Mouse (Mus musculus) embryonic facial prominence, embryonic 13.5 days (tissue): ENCODE data around the gene Catsper1. TPM values are rescaled to one million over a fixed set of nuclear protein-coding genes. Genes with fewer than 3 reads are reported as not detected.

Source experiments
- ATAC-seq: fragments of 200-750 bp; cut with Nextera tagmentation; 2 replicates; pipeline ENCODE4 v1.8.0; 2017; ENCODE audit warnings: low read depth; ENCODE audit not compliant: insufficient number of reproducible peaks, insufficient read depth, low FRiP score, low TSS enrichment
- H3K27ac ChIP-seq: fragments of 300-500 bp; sonication (generic); 2 replicates; pipeline ENCODE4 v1.5.1; 2015; ENCODE audit warnings: moderate library complexity, mild to moderate bottlenecking, inconsistent platforms
- H3K27me3 ChIP-seq: fragments of 300-500 bp; sonication (generic); 2 replicates; pipeline ENCODE4 v1.6.1; 2015; ENCODE audit warnings: mild to moderate bottlenecking, inconsistent platforms
- H3K36me3 ChIP-seq: fragments of 300-500 bp; sonication (generic); 2 replicates; pipeline ENCODE4 v1.6.1; 2015; ENCODE audit warnings: mild to moderate bottlenecking, inconsistent platforms
- H3K4me1 ChIP-seq: fragments of 300-500 bp; sonication (generic); 2 replicates; pipeline ENCODE4 v1.6.1; 2015; ENCODE audit warnings: inconsistent platforms
- H3K4me2 ChIP-seq: fragments of 300-500 bp; sonication (generic); 2 replicates; pipeline ENCODE4 v1.6.1; 2015; ENCODE audit warnings: moderate library complexity, mild to moderate bottlenecking, inconsistent platforms
- H3K4me3 ChIP-seq: fragments of 300-500 bp; sonication (generic); 2 replicates; pipeline ENCODE4 v1.5.1; 2015; ENCODE audit warnings: mild to moderate bottlenecking, inconsistent platforms
- H3K9ac ChIP-seq: fragments of 300-500 bp; sonication (generic); 2 replicates; pipeline ENCODE4 v1.6.1; 2015; ENCODE audit warnings: mild to moderate bottlenecking, inconsistent platforms
- H3K9me3 ChIP-seq: fragments of 300-500 bp; sonication (generic); 2 replicates; pipeline ENCODE4 v1.6.1; 2016; ENCODE audit warnings: inconsistent platforms
- WGBS: fragments of 180-500 bp; shearing (Covaris S2); methylation state at CpG from one replicate; pipeline ENCODE4 v1.1.7; 2015; ENCODE audit warnings: mixed read lengths; 5-methylcytosine and 5-hydroxymethylcytosine counted together
- polyA plus RNA-seq: library from polyadenylated mRNA; unstranded; fragments of >200 nt; fragmentation: Nextera tagmentation; extraction: Ambion mirVana; gene quantifications from 2 replicates; pipeline ENCODE4 v1.2.1, GENCODE M21; 2015

The Catsper1 gene
- not detected in 2 replicates for polyA plus RNA-seq

DNA sequence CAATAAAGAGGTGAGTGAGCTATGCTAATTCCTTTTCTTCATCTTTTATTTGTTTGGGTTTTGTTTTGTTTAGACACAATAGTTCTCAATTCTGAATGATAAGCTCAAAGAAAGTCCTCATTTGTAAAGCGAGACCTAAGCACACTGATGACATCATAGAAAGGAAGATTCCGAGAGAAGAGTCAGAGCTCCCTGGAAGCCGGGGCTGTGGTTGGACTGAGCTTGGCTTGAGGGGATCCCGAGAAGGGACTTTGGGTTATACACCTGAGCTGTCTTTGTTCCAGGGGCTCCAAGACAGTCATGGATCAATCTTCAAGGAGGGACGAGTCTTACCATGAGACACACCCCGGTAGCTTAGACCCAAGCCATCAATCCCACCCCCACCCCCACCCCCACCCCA, at the start of gene Catsper1:
Catsper1 (plus strand) TSS at position 301 of the 400 bp plus-strand sequence.
- WGBS: 96% methylated on average over 6 of the region's 6 CpGs
- no peaks in the 10 kb centered on the region for H3K4me1 ChIP-seq
- no peaks in the 10 kb centered on the region for H3K9me3 ChIP-seq
- no peak within 1 kb of the TSS for H3K27ac ChIP-seq
- H3K9ac ChIP-seq: no peak within 1 kb of the TSS
- ATAC-seq: no peak
- no peaks in the 10 kb centered on the region for H3K36me3 ChIP-seq
- no peak within 1 kb of the TSS for H3K4me2 ChIP-seq
- no peaks in the 10 kb centered on the region for H3K27me3 ChIP-seq
- no peak within 1 kb of the TSS for H3K4me3 ChIP-seq

DNA sequence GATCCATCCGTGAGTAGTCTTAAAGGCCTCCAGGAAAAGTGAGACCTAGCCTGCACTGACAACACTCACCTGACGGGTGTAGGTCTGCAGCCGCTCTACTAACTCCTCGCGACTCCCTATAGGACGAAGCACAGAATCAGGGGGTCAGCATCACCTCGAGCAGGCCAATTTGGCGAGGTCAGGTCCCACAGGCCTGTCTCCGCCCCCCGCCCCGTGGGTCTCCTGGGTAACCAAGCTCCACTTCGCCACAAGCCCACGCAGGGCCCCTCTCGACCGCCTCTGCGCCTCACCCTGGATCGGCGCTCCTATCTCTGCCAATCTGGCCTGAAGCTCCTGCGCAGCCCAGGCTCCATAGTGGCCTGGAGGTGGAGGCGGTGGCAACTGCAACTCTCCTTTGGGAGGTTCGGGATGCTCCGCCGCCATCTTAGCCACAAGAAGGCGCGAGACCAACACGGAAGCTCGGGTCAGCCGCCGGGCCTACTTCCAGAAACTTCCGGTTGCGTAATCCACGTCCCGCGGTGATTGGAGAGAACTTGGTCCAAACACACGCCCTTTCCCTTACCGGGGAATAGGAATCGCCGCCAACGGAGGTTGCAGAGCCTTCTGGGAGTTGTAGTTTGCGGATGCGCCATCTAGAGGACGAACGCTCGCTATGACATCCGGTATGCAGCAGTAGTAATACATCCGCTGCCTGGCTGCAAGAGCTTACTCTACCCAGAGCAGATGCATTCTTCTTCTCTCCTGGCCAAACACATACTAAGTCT, 40.4 kb upstream of the Catsper1 start, which contains the start of gene Sf3b2:
Sf3b2 (minus strand) TSS at position 484 of the 764 bp plus-strand sequence.
- Histone ChIP-seq H3K4me2 (peak within 1 kb of the TSS; percentile 94), H3K9ac (peak within 1 kb of the TSS; percentile 94), H3K9me3 (no peaks in the 10 kb centered on the region), H3K36me3 (peaks cover 33% of the 10 kb centered on the region), H3K27ac (peak within 1 kb of the TSS; percentile 89), H3K4me3 (peak within 1 kb of the TSS; percentile 78), H3K27me3 (no peaks in the 10 kb centered on the region), H3K4me1 (peaks cover 44% of the 10 kb centered on the region)
- peak; percentile 94 for ATAC-seq
- WGBS: under 1% methylated on average over 46 of the region's 46 CpGs

DNA sequence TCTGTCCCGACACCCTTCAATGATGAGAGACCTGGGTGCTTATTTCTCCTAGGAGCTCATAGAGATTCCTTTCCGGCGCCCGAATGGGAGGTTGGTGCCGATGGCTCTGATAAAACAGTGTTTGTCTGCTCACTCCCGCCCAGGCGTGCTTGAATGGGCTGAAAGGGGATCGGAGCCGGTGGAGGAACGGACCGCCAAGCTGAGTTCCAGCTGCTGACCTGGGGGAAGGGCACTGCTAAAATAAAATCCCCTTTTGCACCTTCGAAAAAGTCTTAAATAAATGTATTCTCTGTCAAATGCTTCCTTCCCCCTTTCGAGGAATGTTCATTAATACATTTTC, 39.8 kb upstream of the Catsper1 start:
- WGBS: 6% methylated on average over 13 of the region's 13 CpGs
- Histone ChIP-seq H3K4me2 (peak overlapping the region; percentile 94), H3K4me1 (peaks cover 44% of the 10 kb centered on the region), H3K27me3 (no peaks in the 10 kb centered on the region), H3K36me3 (peaks cover 27% of the 10 kb centered on the region), H3K27ac (peak overlapping the region; percentile 89), H3K4me3 (peak overlapping the region; percentile 78), H3K9ac (peak overlapping the region; percentile 94), H3K9me3 (no peaks in the 10 kb centered on the region)
- no peak for ATAC-seq

DNA sequence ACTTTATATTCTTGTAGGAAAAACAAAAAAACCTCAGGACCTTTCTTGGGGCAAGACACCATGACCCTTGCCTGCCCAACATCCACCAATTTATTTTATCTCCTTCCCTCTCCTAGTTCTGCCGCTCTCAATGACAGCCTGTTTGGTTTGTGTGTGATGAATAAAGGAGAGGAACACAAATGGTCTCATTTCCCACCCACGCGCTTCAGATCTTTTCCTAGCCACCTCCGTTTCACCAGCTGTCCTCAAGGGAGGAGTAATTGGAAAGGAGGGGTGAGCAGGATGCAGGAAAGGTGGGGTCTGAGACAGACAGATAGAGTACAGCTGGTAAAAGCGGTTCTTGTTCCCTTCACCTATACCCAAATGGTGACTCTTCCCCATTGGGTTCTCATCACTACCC, 38.9 kb upstream of the Catsper1 start:
- ATAC-seq: no peak
- peaks cover 18% of the 10 kb centered on the region for H3K36me3 ChIP-seq
- H3K9ac ChIP-seq: no peak overlapping the region
- H3K9me3 ChIP-seq: no peaks in the 10 kb centered on the region
- H3K27me3 ChIP-seq: no peaks in the 10 kb centered on the region
- no peak overlapping the region for H3K4me2 ChIP-seq
- H3K4me3 ChIP-seq: no peak overlapping the region
- no peak overlapping the region for H3K27ac ChIP-seq
- 78% methylated on average over 5 of the region's 5 CpGs for WGBS
- peaks cover 44% of the 10 kb centered on the region for H3K4me1 ChIP-seq

DNA sequence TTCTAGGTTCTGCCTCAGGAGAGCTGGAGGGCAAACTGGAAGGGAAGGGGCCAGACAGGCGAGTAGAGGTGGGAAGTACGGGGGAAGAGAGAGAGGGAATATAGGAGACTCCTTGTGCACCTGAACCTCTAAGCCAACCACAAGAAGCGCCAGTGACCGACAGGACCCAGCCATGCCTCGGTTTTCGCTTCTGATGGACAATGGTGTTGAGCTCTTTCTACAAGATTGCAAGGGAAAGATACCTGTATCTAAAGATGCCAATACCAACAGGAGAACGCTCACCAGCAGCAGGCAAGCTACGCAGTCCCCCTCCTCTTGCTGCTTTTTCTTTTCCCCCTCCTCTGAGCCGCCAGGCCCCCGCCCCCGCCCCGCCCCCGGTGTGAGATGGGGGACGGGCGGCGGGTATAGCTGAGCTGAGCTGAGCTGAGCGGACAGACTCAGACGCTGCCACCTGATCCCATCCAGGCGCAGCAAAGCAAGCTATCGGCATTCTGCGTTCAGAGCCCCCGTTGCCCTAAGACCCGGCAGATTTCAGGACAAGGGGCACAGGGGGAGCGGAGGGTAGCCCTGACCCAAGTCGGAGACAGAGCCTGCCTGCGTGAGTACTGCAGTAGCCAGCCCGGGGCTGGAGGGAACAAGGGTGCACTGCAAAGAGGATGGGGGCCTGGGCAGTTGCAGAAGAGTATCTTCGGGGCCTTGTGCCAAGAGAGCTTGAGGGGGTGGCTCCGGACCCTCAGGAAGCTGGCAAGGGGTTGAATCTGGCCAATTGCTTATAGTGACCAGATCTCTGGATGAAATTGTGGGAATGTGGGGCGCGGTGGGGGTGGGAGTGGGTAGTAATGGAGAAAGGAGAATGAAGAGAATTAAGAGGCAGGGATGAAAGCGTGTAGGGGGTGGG, 37.4 kb upstream of the Catsper1 start, which contains the start of gene Gal3st3:
Gal3st3 (plus strand) TSS at position 429 of the 898 bp plus-strand sequence.
- H3K27me3 ChIP-seq: no peaks in the 10 kb centered on the region
- no peak for ATAC-seq
- H3K36me3 ChIP-seq: peaks cover 4% of the 10 kb centered on the region
- WGBS: 5% methylated on average over 32 of the region's 32 CpGs
- H3K9me3 ChIP-seq: no peaks in the 10 kb centered on the region
- H3K4me1 ChIP-seq: peaks cover 40% of the 10 kb centered on the region
- peak within 1 kb of the TSS; percentile 56 for H3K4me3 ChIP-seq
- peak within 1 kb of the TSS; percentile 85 for H3K4me2 ChIP-seq
- H3K27ac ChIP-seq: peak within 1 kb of the TSS; percentile 55; the same call in 1 of the 2 replicates
- H3K9ac ChIP-seq: peak within 1 kb of the TSS; percentile 78

DNA sequence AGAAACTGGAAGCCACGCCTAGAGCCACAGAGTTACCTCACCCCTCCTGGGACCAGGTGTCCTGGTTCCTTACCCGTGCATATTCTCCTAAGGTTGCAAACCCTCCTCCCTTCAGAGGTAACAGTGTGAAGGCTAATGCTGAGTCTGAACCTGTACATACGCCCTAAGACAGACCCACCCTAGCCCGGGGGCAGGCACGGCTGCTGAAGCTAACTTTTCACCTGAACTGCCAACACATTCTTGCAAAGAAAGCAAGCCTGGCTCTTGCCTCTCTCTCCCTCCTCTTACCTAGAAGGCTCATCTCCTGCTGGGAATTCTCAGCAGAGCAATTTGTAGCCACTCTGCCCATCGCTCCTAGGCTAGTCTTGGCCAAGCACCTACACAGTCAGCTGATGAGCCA, 35.0 kb upstream of the Catsper1 start:
- no peaks in the 10 kb centered on the region for H3K9me3 ChIP-seq
- H3K36me3 ChIP-seq: peaks cover 10% of the 10 kb centered on the region
- H3K4me1 ChIP-seq: peaks cover 29% of the 10 kb centered on the region
- no peak for ATAC-seq
- H3K4me3 ChIP-seq: no peak overlapping the region
- no peaks in the 10 kb centered on the region for H3K27me3 ChIP-seq
- no peak overlapping the region for H3K27ac ChIP-seq
- H3K9ac ChIP-seq: no peak overlapping the region
- WGBS: 66% methylated on average over 6 of the region's 6 CpGs
- no peak overlapping the region for H3K4me2 ChIP-seq

DNA sequence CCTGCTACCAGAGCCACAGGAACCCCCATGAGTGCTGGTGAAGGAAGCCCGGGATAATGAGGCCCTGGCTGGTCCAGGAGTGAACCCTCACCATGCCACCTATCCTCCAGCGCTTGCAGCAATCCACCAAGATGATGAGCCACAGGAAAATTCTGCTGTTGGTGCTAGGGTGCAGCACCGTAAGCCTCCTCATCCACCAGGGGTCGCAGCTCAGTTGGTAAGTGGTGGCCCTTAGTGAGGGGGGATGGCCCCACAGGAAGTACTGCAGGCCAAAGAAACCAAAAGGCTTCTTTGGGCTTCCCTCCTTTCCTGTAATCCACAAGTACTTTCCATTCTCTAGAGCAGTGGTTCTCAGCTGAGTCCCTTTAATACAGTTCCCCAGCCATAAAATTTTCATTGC, 33.1 kb upstream of the Catsper1 start:
- H3K4me3 ChIP-seq: no peak overlapping the region
- no peak for ATAC-seq
- WGBS: 26% methylated on average over 4 of the region's 4 CpGs

DNA sequence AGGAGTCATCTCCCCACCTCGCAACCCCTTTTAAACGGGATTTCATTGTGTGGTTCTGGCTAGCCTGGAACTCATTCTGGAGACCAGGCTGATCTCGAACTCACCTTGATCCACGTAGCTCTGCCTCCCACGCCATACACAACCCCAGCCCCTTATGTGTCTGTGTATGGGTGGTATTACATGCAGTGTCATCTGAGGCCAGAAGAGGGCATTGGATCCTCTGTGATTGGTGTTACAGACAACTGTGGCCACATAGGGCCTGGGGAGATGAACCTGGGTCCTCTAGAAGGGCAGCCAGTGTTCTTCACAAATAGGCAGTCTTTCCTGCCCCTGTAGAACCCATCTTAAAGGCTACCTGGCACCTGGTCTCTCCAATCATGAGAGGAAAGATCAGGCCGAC, 29.3 kb upstream of the Catsper1 start:
- Histone ChIP-seq H3K9me3 (peaks cover 8% of the 10 kb centered on the region; the same call in 1 of the 2 replicates), H3K9ac (no peak overlapping the region), H3K27ac (no peak overlapping the region), H3K4me1 (peaks cover 5% of the 10 kb centered on the region; the same call in 1 of the 2 replicates), H3K27me3 (peaks cover 15% of the 10 kb centered on the region), H3K4me2 (no peak overlapping the region), H3K4me3 (no peak overlapping the region), H3K36me3 (peaks cover 31% of the 10 kb centered on the region)
- 79% methylated on average over 6 of the region's 6 CpGs for WGBS
- no peak for ATAC-seq

More for the DNA sequence above, 33.1 kb upstream of the Catsper1 start:
- Histone ChIP-seq H3K9ac (no peak overlapping the region), H3K4me2 (no peak overlapping the region), H3K4me1 (peaks cover 23% of the 10 kb centered on the region), H3K36me3 (peaks cover 24% of the 10 kb centered on the region), H3K27me3 (peaks cover 9% of the 10 kb centered on the region), H3K9me3 (peaks cover 7% of the 10 kb centered on the region; the same call in 1 of the 2 replicates), H3K27ac (no peak overlapping the region)

DNA sequence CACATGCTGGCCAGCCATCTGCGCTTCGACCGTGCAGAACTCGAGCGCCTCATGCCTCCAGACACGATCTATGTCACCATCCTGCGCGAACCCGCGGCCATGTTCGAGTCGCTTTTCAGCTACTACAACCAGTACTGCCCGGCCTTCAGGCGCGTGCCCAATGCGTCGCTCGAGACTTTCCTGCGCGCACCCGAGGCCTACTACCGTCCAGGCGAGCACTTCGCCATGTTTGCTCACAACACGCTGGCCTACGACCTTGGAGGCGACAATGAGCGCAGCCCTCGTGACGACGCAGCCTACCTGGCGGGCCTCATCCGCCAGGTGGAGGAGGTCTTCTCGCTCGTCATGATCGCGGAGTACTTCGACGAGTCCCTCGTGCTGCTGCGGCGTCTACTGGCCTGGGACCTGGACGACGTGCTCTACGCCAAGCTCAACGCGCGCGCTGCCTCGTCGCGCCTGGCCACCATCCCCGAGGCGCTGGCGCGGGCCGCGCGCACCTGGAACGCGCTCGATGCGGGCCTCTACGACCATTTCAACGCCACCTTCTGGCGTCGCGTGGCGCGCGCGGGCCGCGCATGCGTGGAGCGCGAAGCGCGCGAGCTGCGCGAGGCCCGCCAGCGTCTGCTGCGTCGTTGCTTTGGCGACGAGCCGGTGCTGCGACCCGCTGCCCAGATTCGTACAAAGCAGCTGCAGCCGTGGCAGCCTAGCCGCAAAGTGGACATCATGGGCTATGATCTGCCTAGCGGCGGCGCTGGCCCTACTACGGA, 28.4 kb upstream of the Catsper1 start:
- H3K9me3 ChIP-seq: peaks cover 8% of the 10 kb centered on the region; the same call in 1 of the 2 replicates
- peaks cover 5% of the 10 kb centered on the region; the same call in 1 of the 2 replicates for H3K4me1 ChIP-seq
- no peak overlapping the region for H3K27ac ChIP-seq
- H3K4me2 ChIP-seq: peak overlapping the region; percentile 55
- H3K27me3 ChIP-seq: peaks cover 15% of the 10 kb centered on the region
- no peak overlapping the region for H3K9ac ChIP-seq
- 39% methylated on average over 98 of the region's 98 CpGs for WGBS
- H3K4me3 ChIP-seq: peak overlapping the region; percentile 29
- H3K36me3 ChIP-seq: peaks cover 31% of the 10 kb centered on the region
- ATAC-seq: no peak

DNA sequence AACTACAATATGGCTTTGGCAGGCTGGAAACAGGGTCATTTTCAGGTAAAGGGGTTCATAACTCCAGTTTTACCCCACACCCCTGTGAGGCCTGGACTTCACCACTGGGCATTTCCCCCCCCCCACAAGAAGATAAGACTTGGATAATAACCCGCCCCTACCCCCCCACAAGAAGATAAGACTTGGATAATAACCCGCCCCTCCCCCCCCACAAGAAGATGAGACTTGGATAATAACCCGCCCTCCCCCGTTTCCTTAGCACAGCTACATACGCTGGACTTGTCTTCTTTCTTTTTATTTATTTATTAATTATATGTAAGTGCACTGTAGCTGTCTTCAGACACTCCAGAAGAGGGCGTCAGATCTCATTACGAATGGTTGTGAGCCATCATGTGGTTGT, 26.5 kb upstream of the Catsper1 start:
- H3K27ac ChIP-seq: no peak overlapping the region
- peaks cover 21% of the 10 kb centered on the region for H3K27me3 ChIP-seq
- ATAC-seq: no peak
- H3K4me2 ChIP-seq: no peak overlapping the region
- WGBS: 80% methylated on average over 7 of the region's 7 CpGs
- peaks cover 8% of the 10 kb centered on the region; the same call in 1 of the 2 replicates for H3K9me3 ChIP-seq
- H3K9ac ChIP-seq: no peak overlapping the region
- peaks cover 25% of the 10 kb centered on the region for H3K36me3 ChIP-seq
- peaks cover 5% of the 10 kb centered on the region; the same call in 1 of the 2 replicates for H3K4me1 ChIP-seq
- H3K4me3 ChIP-seq: no peak overlapping the region

DNA sequence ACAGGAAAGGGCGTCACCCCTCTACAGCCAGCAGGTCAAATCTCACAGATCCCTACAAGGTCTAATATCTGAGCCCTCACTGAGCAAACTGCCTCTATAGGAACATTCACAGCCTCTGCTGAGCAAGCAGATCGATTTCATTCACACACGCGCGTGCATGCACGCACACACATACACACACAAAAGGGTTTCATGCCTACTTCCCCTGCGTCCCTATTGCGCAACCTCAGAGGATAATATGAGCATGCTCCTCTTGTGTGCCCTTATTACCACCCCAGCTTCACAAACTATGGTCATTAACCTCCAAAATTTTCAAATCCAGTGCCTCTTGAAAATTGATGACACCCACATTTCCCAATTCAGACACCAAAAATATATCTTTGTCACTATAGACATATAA, 22.4 kb upstream of the Catsper1 start:
- no peak for ATAC-seq
- no peak overlapping the region for H3K9ac ChIP-seq
- H3K27ac ChIP-seq: no peak overlapping the region
- no peak overlapping the region for H3K4me3 ChIP-seq
- peaks cover 6% of the 10 kb centered on the region; the same call in 1 of the 2 replicates for H3K27me3 ChIP-seq
- no peaks in the 10 kb centered on the region for H3K9me3 ChIP-seq
- H3K4me2 ChIP-seq: no peak overlapping the region
- H3K4me1 ChIP-seq: no peaks in the 10 kb centered on the region
- 89% methylated on average over 8 of the region's 8 CpGs for WGBS
- H3K36me3 ChIP-seq: no peaks in the 10 kb centered on the region
